Mouse (Mus musculus) MEL (cell line): ENCODE results near the gene Tuba4a.

Experiments used
- CHD2 ChIP-seq: IDR thresholded peaks from 2 replicates; pipeline ENCODE4 v1.6.1; 2011; ENCODE audit warnings: low read length, improper control_type of control experiment
- CTCF ChIP-seq, 3 experiments: IDR thresholded peaks in 2 of 3; conservative IDR thresholded peaks in 1 of 3; 2 replicates each; pipeline ENCODE4 v1.5.1; 2011 to 2012; ENCODE audit warnings: low read length in 3 of 3, low read depth in 2 of 3, mild to moderate bottlenecking in 2 of 3, improper control_type of control experiment in 1 of 3, inconsistent platforms in 1 of 3, mixed read lengths in 1 of 3, moderate library complexity in 1 of 3; ENCODE audit not compliant: control insufficient read depth in 1 of 3, insufficient read depth in 1 of 3, poor library complexity in 1 of 3, severe bottlenecking in 1 of 3
- ELF1 ChIP-seq: IDR thresholded peaks from 2 replicates; pipeline ENCODE4 v1.6.1; 2014; ENCODE audit warnings: low read depth, mild to moderate bottlenecking, inconsistent platforms, low read length, improper control_type of control experiment, moderate library complexity
- EP300 ChIP-seq, 2 experiments: IDR thresholded peaks; 2 replicates each; pipeline ENCODE4 v1.6.1; 2011; ENCODE audit warnings: improper control_type of control experiment in 2 of 2, low read length in 2 of 2, low read depth in 1 of 2, mild to moderate bottlenecking in 1 of 2
- GABPA ChIP-seq: IDR thresholded peaks from 2 replicates; pipeline ENCODE4 v1.6.1; 2012; ENCODE audit warnings: low read depth, mild to moderate bottlenecking, inconsistent platforms, low read length, improper control_type of control experiment, moderate library complexity
- GATA1 ChIP-seq: IDR thresholded peaks from 2 replicates; pipeline ENCODE4 v1.6.1; 2011; ENCODE audit warnings: low read depth, low read length, improper control_type of control experiment
- JUND ChIP-seq: IDR thresholded peaks from 2 replicates; pipeline ENCODE4 v1.6.1; 2011; ENCODE audit warnings: low read depth, mild to moderate bottlenecking, improper control_type of control experiment, low read length
- NELFE ChIP-seq: IDR thresholded peaks from 2 replicates; pipeline ENCODE4 v1.6.1; 2011; ENCODE audit warnings: low read depth, low read length, improper control_type of control experiment
- POLR2A ChIP-seq, 2 experiments: IDR thresholded peaks; 2 replicates each; pipeline ENCODE4 v1.6.1; 2011 to 2012; ENCODE audit warnings: low read length in 2 of 2, mild to moderate bottlenecking in 2 of 2, control low read depth in 1 of 2, improper control_type of control experiment in 1 of 2, low read depth in 1 of 2, moderate library complexity in 1 of 2; ENCODE audit not compliant: control insufficient read depth in 1 of 2, insufficient read depth in 1 of 2, poor library complexity in 1 of 2
- SIN3A ChIP-seq: IDR thresholded peaks from 2 replicates; pipeline ENCODE4 v1.6.1; 2012; ENCODE audit warnings: low read length, improper control_type of control experiment, inconsistent platforms
- SMC3 ChIP-seq: IDR thresholded peaks from 2 replicates; pipeline ENCODE4 v1.6.1; 2011; ENCODE audit warnings: low read depth, low read length, improper control_type of control experiment
- TAL1 ChIP-seq: IDR thresholded peaks from 2 replicates; pipeline ENCODE4 v1.6.1; 2012; ENCODE audit warnings: mild to moderate bottlenecking, inconsistent platforms, low read length, moderate library complexity, mixed read lengths
- TCF12 ChIP-seq: IDR thresholded peaks from 2 replicates; pipeline ENCODE4 v1.6.1; 2014; ENCODE audit warnings: low read depth, mild to moderate bottlenecking, inconsistent platforms, low read length, improper control_type of control experiment, moderate library complexity
- USF2 ChIP-seq, 2 experiments: IDR thresholded peaks; 2 replicates each; pipeline ENCODE4 v1.6.1; 2011 to 2012; ENCODE audit warnings: improper control_type of control experiment in 2 of 2, low read length in 2 of 2, borderline replicate concordance in 1 of 2, inconsistent platforms in 1 of 2, low read depth in 1 of 2, mild to moderate bottlenecking in 1 of 2; ENCODE audit not compliant: insufficient read depth in 1 of 2

GRCm38 (mm10) chr1:75230335-75230994, 10.8 kb upstream of the Tuba4a start:
- TF ChIP-seq POLR2A (IDR thresholded peaks at IDR 0.05; ENCODE audit: control insufficient read depth in 1 of 2, insufficient read depth in 1 of 2, low read depth in 1 of 2, low read length in 2 of 2, poor library complexity in 1 of 2) (no peak), GATA1 (peak; percentile 86), NELFE (no peak), TAL1 (no peak), JUND (no peak), USF2 (IDR thresholded peaks at IDR 0.05; ENCODE audit: borderline replicate concordance in 1 of 2, insufficient read depth in 1 of 2, low read depth in 1 of 2, low read length in 2 of 2) (no peak), SIN3A (0 out of 2 replicates have a peak, but pooled peaks have one; percentile 27), SMC3 (no peak), TCF12 (0 out of 2 replicates have a peak, but pooled peaks have one; percentile 18), CTCF (IDR thresholded peaks at IDR 0.05 in 2 of 3, conservative IDR thresholded peaks at IDR 0.05 in 1 of 3; ENCODE audit: control insufficient read depth in 1 of 3, insufficient read depth in 1 of 3, low read depth in 2 of 3, low read length in 3 of 3, poor library complexity in 1 of 3, severe bottlenecking in 1 of 3) (no peak), EP300 (IDR thresholded peaks at IDR 0.05; ENCODE audit: low read depth in 1 of 2, low read length in 2 of 2) (peak; percentile 19 to 75; a peak in 2 of 4 replicates), ELF1 (no peak), GABPA (no peak), CHD2 (no peak)
